9 mouse cellular contexts compared by ENCODE assay signal in genomic region chr2:105674061-105674874, GRCm38 (mm10). TPM values are rescaled to one million over a fixed set of nuclear protein-coding genes. Genes with fewer than 3 reads are reported as not detected.
DNase-seq lines count a peak whose midpoint lies in the region; ATAC-seq and TF ChIP-seq lines count a peak whose summit lies in the region.
"Had no signal": no experiment of that assay in that cellular context is flagged by ENCODE, and none has a peak within 500 bp of the region (broad histone marks: within the 10 kb centered on the region; RNA-seq: fewer than 3 reads in every experiment).

No protein-coding gene starts in this region.

- no peak overlapping the region for H3K27ac ChIP-seq in kidney, postnatal 0 days
- peak overlapping the region; percentile 95 for H3K27ac ChIP-seq in forebrain, embryonic 13.5 days
- no peak overlapping the region for H3K27ac ChIP-seq in liver, embryonic 12.5 days
- peak overlapping the region; percentile 72; the same call in 1 of the 2 replicates for H3K27ac ChIP-seq in neural tube, embryonic 12.5 days
- H3K27ac ChIP-seq: macrophage had no signal

- H3K27me3 ChIP-seq in kidney, postnatal 0 days (ENCODE audit: insufficient read depth, low read length), result peaks cover 89% of the 10 kb centered on the region
- peaks cover 67% of the 10 kb centered on the region for H3K27me3 ChIP-seq in forebrain, embryonic 13.5 days
- peaks cover 100% of the 10 kb centered on the region for H3K27me3 ChIP-seq in liver, embryonic 12.5 days (replicated peaks)
- H3K27me3 ChIP-seq in neural tube, embryonic 12.5 days (replicated peaks), result peaks cover 66% of the 10 kb centered on the region

- peak overlapping the region; percentile 27 for H3K4me3 ChIP-seq in kidney, postnatal 0 days (replicated peaks; ENCODE audit: low read depth, low read length)
- H3K4me3 ChIP-seq in forebrain, embryonic 13.5 days, result peak overlapping the region; percentile 72
- peak overlapping the region; percentile 41 for H3K4me3 ChIP-seq in liver, embryonic 12.5 days
- H3K4me3 ChIP-seq in neural tube, embryonic 12.5 days, result peak overlapping the region; percentile 62

- H3K4me2 ChIP-seq in kidney, postnatal 0 days (ENCODE audit: low read length), result peak overlapping the region; percentile 50
- peak overlapping the region; percentile 78 for H3K4me2 ChIP-seq in forebrain, embryonic 13.5 days
- peak overlapping the region; percentile 65 for H3K4me2 ChIP-seq in liver, embryonic 12.5 days
- peak overlapping the region; percentile 72 for H3K4me2 ChIP-seq in neural tube, embryonic 12.5 days (replicated peaks)

- peaks cover 12% of the 10 kb centered on the region for H3K4me1 ChIP-seq in kidney, postnatal 0 days (replicated peaks; ENCODE audit: insufficient read depth, low read length)
- peaks cover 75% of the 10 kb centered on the region for H3K4me1 ChIP-seq in forebrain, embryonic 13.5 days
- peaks cover 22% of the 10 kb centered on the region for H3K4me1 ChIP-seq in liver, embryonic 12.5 days
- H3K4me1 ChIP-seq in neural tube, embryonic 12.5 days, result peaks cover 51% of the 10 kb centered on the region

- no peak overlapping the region for H3K9ac ChIP-seq in kidney, postnatal 0 days (ENCODE audit: low read depth, low read length)
- peak overlapping the region; percentile 90 for H3K9ac ChIP-seq in forebrain, embryonic 13.5 days
- no peak overlapping the region for H3K9ac ChIP-seq in liver, embryonic 12.5 days
- peak overlapping the region; percentile 55 for H3K9ac ChIP-seq in neural tube, embryonic 12.5 days

- DNase-seq in kidney, postnatal 0 days (ENCODE audit: low spot score), result peak; percentile 27
- no peak for DNase-seq in kidney, postnatal 36 days
- no peak for DNase-seq in spleen, adult 18-20 months
- DNase-seq in ovary, postnatal 14 days (ENCODE audit: low spot score), result no peak

- H3K9me3 ChIP-seq in kidney, postnatal 0 days (replicated peaks; ENCODE audit: low read length), result no peaks in the 10 kb centered on the region
- H3K9me3 ChIP-seq in forebrain, embryonic 13.5 days (replicated peaks), result no peaks in the 10 kb centered on the region
- no peaks in the 10 kb centered on the region for H3K9me3 ChIP-seq in liver, embryonic 12.5 days (replicated peaks)
- H3K9me3 ChIP-seq in neural tube, embryonic 12.5 days, result no peaks in the 10 kb centered on the region

- no peak for TF ChIP-seq CTCF in kidney, postnatal 0 days (IDR thresholded peaks at IDR 0.05; ENCODE audit: low read depth)

- no peak for ATAC-seq in kidney, postnatal 0 days (replicated peaks; ENCODE audit: low FRiP score, low read depth)
- peak; percentile 0 for ATAC-seq in forebrain, embryonic 13.5 days
- no peak; the same call in 1 of the 2 replicates for ATAC-seq in liver, embryonic 12.5 days
- peak; percentile 8 for ATAC-seq in neural tube, embryonic 12.5 days (ENCODE audit: low FRiP score, low read depth)
- no peak for ATAC-seq in monocyte, adult 5-6 weeks (replicated peaks; ENCODE audit: insufficient number of reproducible peaks, low FRiP score, low TSS enrichment, poor library complexity, severe bottlenecking)

- H3K36me3 ChIP-seq in kidney, postnatal 0 days (ENCODE audit: insufficient read depth, low read length), result no peaks in the 10 kb centered on the region
- H3K36me3 ChIP-seq in forebrain, embryonic 13.5 days (ENCODE audit: poor library complexity, severe bottlenecking), result no peaks in the 10 kb centered on the region
- H3K36me3 ChIP-seq in liver, embryonic 12.5 days, result no peaks in the 10 kb centered on the region
- no peaks in the 10 kb centered on the region for H3K36me3 ChIP-seq in neural tube, embryonic 12.5 days

- WGBS in kidney, postnatal 0 days, result 1% methylated on average over 36 of the region's 36 CpGs
- WGBS in forebrain, embryonic 13.5 days, result 4% methylated on average over 36 of the region's 36 CpGs
- under 1% methylated on average over 36 of the region's 36 CpGs for WGBS in liver, embryonic 12.5 days (ENCODE audit: insufficient replicate concordance)
- WGBS in neural tube, embryonic 12.5 days, result under 1% methylated on average over 36 of the region's 36 CpGs

RNA-seq across cellular contexts. Expression of gene Pax6, which starts 5.6 kb away (rescaled TPM):
- 0.38 TPM in 1 of 2 replicates, not detected in the other for polyA plus RNA-seq in kidney, postnatal 0 days (2015; fragmentation: Nextera tagmentation; extraction: Ambion mirVana)
- polyA plus RNA-seq in forebrain, embryonic 13.5 days (2015; fragmentation: Nextera tagmentation; extraction: Ambion mirVana), result 87.1 and 92.7 TPM in 2 replicates
- 0.05 TPM in 1 of 2 replicates, not detected in the other for polyA plus RNA-seq in liver, embryonic 12.5 days (2016; fragmentation: Nextera tagmentation; extraction: Ambion mirVana)
- polyA plus RNA-seq in neural tube, embryonic 12.5 days (2016; fragmentation: Nextera tagmentation; extraction: Ambion mirVana), result 23.8 and 25.7 TPM in 2 replicates
- not detected in 3 replicates for total RNA-seq in monocyte, adult 5-6 weeks (2017)
- polyA plus RNA-seq: macrophage had no signal

Comparison
In these comparisons a context has a peak if more than half of its experiments do, and no peak if none do; other contexts are left out.
1. ATAC-seq: peak in forebrain, embryonic 13.5 days (single experiment) and neural tube, embryonic 12.5 days (single experiment); none in kidney, postnatal 0 days (single experiment), liver, embryonic 12.5 days (single experiment) and monocyte, adult 5-6 weeks (single experiment).
2. H3K27ac ChIP-seq: peak in forebrain, embryonic 13.5 days (single experiment) and neural tube, embryonic 12.5 days (single experiment); none in kidney, postnatal 0 days (single experiment) and liver, embryonic 12.5 days (single experiment).
3. H3K9ac ChIP-seq: peak in forebrain, embryonic 13.5 days (single experiment) and neural tube, embryonic 12.5 days (single experiment); none in kidney, postnatal 0 days (single experiment) and liver, embryonic 12.5 days (single experiment).
4. RNA of gene Pax6, which starts 5.6 kb away (polyA plus RNA-seq): 87.1 to 92.7 TPM in forebrain, embryonic 13.5 days and 23.8 to 25.7 TPM in neural tube, embryonic 12.5 days; 0.38 TPM in kidney, postnatal 0 days and 0.05 TPM in liver, embryonic 12.5 days; every median in the first group is over 10 times any median in the second.
5. Peak in every context shown above with its lines, with median percentiles within 50 percentile points of each other: H3K4me2 ChIP-seq and H3K4me3 ChIP-seq.